In genomic region chr4:31972181-31972580, GRCm38 (mm10) we compare ENCODE assay signal across 11 mouse cellular contexts. TPM values are rescaled to one million over a fixed set of nuclear protein-coding genes. Genes with fewer than 3 reads are reported as not detected.
DNase-seq lines count a peak whose midpoint lies in the region; ATAC-seq and TF ChIP-seq lines count a peak whose summit lies in the region.
"Had no signal": no experiment of that assay in that cellular context is flagged by ENCODE, and none has a peak within 500 bp of the region (broad histone marks: within the 10 kb centered on the region; RNA-seq: fewer than 3 reads in every experiment).

No protein-coding gene starts in this region.

- ATAC-seq in forebrain, embryonic 14.5 days, result no peak
- ATAC-seq in forebrain, embryonic 13.5 days, result no peak

- no peak overlapping the region for H3K27ac ChIP-seq in forebrain, embryonic 14.5 days (ENCODE audit: low read depth, low read length)
- no peak overlapping the region for H3K27ac ChIP-seq in forebrain, embryonic 13.5 days
- no peak overlapping the region for H3K27ac ChIP-seq in left cerebral cortex, adult 2 months
- no peak overlapping the region for H3K27ac ChIP-seq in CH12.LX (ENCODE audit: insufficient read depth, low read depth)
- H3K27ac ChIP-seq: midbrain, embryonic 12.5 days had no signal

- peak; percentile 70 for TF ChIP-seq RAD21 in CH12.LX (IDR thresholded peaks at IDR 0.05; ENCODE audit: low read depth, low read length)

- DNase-seq in forebrain, embryonic 14.5 days (ENCODE audit: low spot score), result peak; percentile 42
- no peak for DNase-seq in left cerebral cortex, adult 2 months (ENCODE audit: extremely low spot score in 1 of 2, low spot score in 2 of 2)
- DNase-seq in left cerebral cortex, adult 11 months (ENCODE audit: low spot score), result no peak
- DNase-seq in CH12.LX (ENCODE audit: extremely low read depth), result peak; percentile 33
- DNase-seq in lung, postnatal 36 days, result peak; percentile 39
- DNase-seq in left cerebral cortex, postnatal 10 days (ENCODE audit: extremely low spot score in 1 of 2, low spot score in 2 of 2), result no peak
- DNase-seq in adrenal gland, postnatal 4 days (ENCODE audit: low spot score in 2 of 2), result no peak
- DNase-seq: cerebellum, adult 18-20 months; gastrocnemius, postnatal 25 days had no signal

- dilution Hi-C loops in CH12.LX (cut with MboI; ENCODE audit: extremely low pct_ligation_motif_present, extremely low pct_unique_long_range_greater_than_20kb, low sequenced_read_pairs), result no loop called here

- no peak for TF ChIP-seq EP300 in CH12.LX (IDR thresholded peaks at IDR 0.05; ENCODE audit: low read length)

- no peak for TF ChIP-seq POLR2A in CH12.LX (IDR thresholded peaks at IDR 0.05; ENCODE audit: low read depth, low read length)

- in situ Hi-C loops in CH12.LX (cut with MboI; ENCODE audit: low pct_ligation_motif_present, low pct_unique_long_range_greater_than_20kb, low sequenced_read_pairs), result loop anchor here (10.0 kb wide), 1 partner anchor 83 kb away; no protein-coding TSS in a partner anchor

- H3K9ac ChIP-seq in forebrain, embryonic 14.5 days (ENCODE audit: low read length), result no peak overlapping the region
- no peak overlapping the region for H3K9ac ChIP-seq in forebrain, embryonic 13.5 days
- no peak overlapping the region for H3K9ac ChIP-seq in CH12.LX (ENCODE audit: insufficient read depth, low read depth)
- H3K9ac ChIP-seq: midbrain, embryonic 12.5 days had no signal

- no peaks in the 10 kb centered on the region for H3K4me1 ChIP-seq in forebrain, embryonic 14.5 days (ENCODE audit: control insufficient read depth, insufficient read depth, low read length)
- no peaks in the 10 kb centered on the region for H3K4me1 ChIP-seq in forebrain, embryonic 13.5 days
- peaks cover 0 to 43% of the 10 kb centered on the region in 2 experiments; a peak in 2 of 4 replicates for H3K4me1 ChIP-seq in CH12.LX (ENCODE audit: control insufficient read depth in 1 of 2, insufficient read depth in 2 of 2)
- H3K4me1 ChIP-seq: midbrain, embryonic 12.5 days had no signal

- H3K4me3 ChIP-seq in forebrain, embryonic 14.5 days (ENCODE audit: low read depth, low read length), result no peak overlapping the region
- H3K4me3 ChIP-seq in forebrain, embryonic 13.5 days, result no peak overlapping the region
- no peak overlapping the region for H3K4me3 ChIP-seq in left cerebral cortex, adult 2 months
- no peak overlapping the region for H3K4me3 ChIP-seq in CH12.LX (replicated peaks in 1 of 3; ENCODE audit: low read depth in 2 of 3, low read length in 2 of 3, poor library complexity in 1 of 3)
- H3K4me3 ChIP-seq: midbrain, embryonic 12.5 days had no signal

- 65% methylated on average over 6 of the region's 6 CpGs for WGBS in forebrain, embryonic 14.5 days
- 63% methylated on average over 6 of the region's 6 CpGs for WGBS in forebrain, embryonic 13.5 days

- no peaks in the 10 kb centered on the region for H3K9me3 ChIP-seq in forebrain, embryonic 14.5 days (replicated peaks; ENCODE audit: control insufficient read depth, low read length)
- H3K9me3 ChIP-seq in forebrain, embryonic 13.5 days (replicated peaks), result no peaks in the 10 kb centered on the region
- H3K9me3 ChIP-seq in CH12.LX (replicated peaks; ENCODE audit: low read length), result no peaks in the 10 kb centered on the region
- H3K9me3 ChIP-seq: midbrain, embryonic 12.5 days had no signal

- H3K4me2 ChIP-seq in forebrain, embryonic 14.5 days (ENCODE audit: low read length), result no peak overlapping the region
- no peak overlapping the region for H3K4me2 ChIP-seq in forebrain, embryonic 13.5 days
- no peak overlapping the region for H3K4me2 ChIP-seq in CH12.LX (ENCODE audit: insufficient read depth, low read depth, poor library complexity, severe bottlenecking)
- H3K4me2 ChIP-seq: midbrain, embryonic 12.5 days had no signal

- no peaks in the 10 kb centered on the region for H3K27me3 ChIP-seq in forebrain, embryonic 14.5 days (replicated peaks; ENCODE audit: control insufficient read depth, insufficient read depth, low read length)
- no peaks in the 10 kb centered on the region for H3K27me3 ChIP-seq in forebrain, embryonic 13.5 days
- no peaks in the 10 kb centered on the region for H3K27me3 ChIP-seq in CH12.LX (replicated peaks)
- H3K27me3 ChIP-seq: midbrain, embryonic 12.5 days had no signal

- intact Hi-C loops in left cerebral cortex, adult 2 months (cut with DNase I), result loop anchor here (5.0 kb wide), 1 partner anchor 600 kb away; no protein-coding TSS in a partner anchor
- intact Hi-C loops in left cerebral cortex, postnatal 10 days (cut with DNase I), result no loop called here

- H3K79me2 ChIP-seq in CH12.LX (replicated peaks; ENCODE audit: control insufficient read depth, extremely low read depth, insufficient read depth, poor library complexity, severe bottlenecking), result peaks cover 23% of the 10 kb centered on the region

- peak; percentile 41 for TF ChIP-seq CTCF in left cerebral cortex, adult 2 months (IDR thresholded peaks at IDR 0.05)
- TF ChIP-seq CTCF in CH12.LX (conservative IDR thresholded peaks at IDR 0.05 in 1 of 2, IDR thresholded peaks at IDR 0.05 in 1 of 2; ENCODE audit: low read depth in 2 of 2, low read length in 2 of 2), result peak in 1 of 2 experiments; percentile 70; a peak in 2 of 4 replicates

- H3K36me3 ChIP-seq in forebrain, embryonic 14.5 days (ENCODE audit: control insufficient read depth, insufficient read depth, low read length), result peaks cover 6% of the 10 kb centered on the region; the same call in 1 of the 2 replicates
- peaks cover 11% of the 10 kb centered on the region for H3K36me3 ChIP-seq in forebrain, embryonic 13.5 days (ENCODE audit: poor library complexity, severe bottlenecking)
- H3K36me3 ChIP-seq in CH12.LX (replicated peaks in 1 of 2; ENCODE audit: control insufficient read depth in 1 of 2, insufficient read depth in 1 of 2, low read length in 1 of 2), result peaks cover 9 to 31% of the 10 kb centered on the region in 2 experiments

TF ChIP-seq in CH12.LX, 34 proteins besides CTCF, POLR2A, EP300 and RAD21:
- no peak for TF ChIP-seq POLR2AphosphoS2 (IDR thresholded peaks at IDR 0.05; ENCODE audit: low read depth, low read length)
- TF ChIP-seq USF2 (conservative IDR thresholded peaks at IDR 0.05; ENCODE audit: low read depth, low read length), result no peak
- TF ChIP-seq ZNF384 (IDR thresholded peaks at IDR 0.05; ENCODE audit: low read depth, low read length), result no peak
- TF ChIP-seq ZKSCAN1 (IDR thresholded peaks at IDR 0.05; ENCODE audit: borderline replicate concordance, low read depth, low read length), result no peak
- TF ChIP-seq JUND (conservative IDR thresholded peaks at IDR 0.05; ENCODE audit: low read depth, low read length), result no peak
- TF ChIP-seq BHLHE40 (IDR thresholded peaks at IDR 0.05; ENCODE audit: low read depth, low read length), result no peak
- TF ChIP-seq MAFK (IDR thresholded peaks at IDR 0.05; ENCODE audit: insufficient replicate concordance, low read length), result 0 out of 2 replicates have a peak, but pooled peaks have one; percentile 21
- no peak for TF ChIP-seq TCF12 (IDR thresholded peaks at IDR 0.05; ENCODE audit: low read depth, low read length)
- no peak for TF ChIP-seq UBTF (IDR thresholded peaks at IDR 0.05; ENCODE audit: low read depth, low read length)
- peak; percentile 47 for TF ChIP-seq SMC3 (IDR thresholded peaks at IDR 0.05; ENCODE audit: low read depth, low read length)
- no peak for TF ChIP-seq JUN (IDR thresholded peaks at IDR 0.05; ENCODE audit: insufficient read depth, low read depth, low read length)

RNA-seq across cellular contexts. Expression of gene Map3k7, which starts 8.3 kb away (rescaled TPM):
- polyA plus RNA-seq in forebrain, embryonic 14.5 days (2014; fragmentation: Nextera tagmentation; extraction: Ambion mirVana), result 31.5 and 38.0 TPM in 2 replicates
- 32.6 and 33.6 TPM in 2 replicates for polyA plus RNA-seq in forebrain, embryonic 13.5 days (2015; fragmentation: Nextera tagmentation; extraction: Ambion mirVana)
- 10 to 100 TPM; 35.6 to 43.2 TPM for total RNA-seq in left cerebral cortex, adult 2 months (2021)
- total RNA-seq in CH12.LX (2012; rRNA removed) (41.7 and 49.1 TPM in 2 replicates), CH12.LX (2014; rRNA removed) (43.9 and 47.7 TPM in 2 replicates)
- 63.0 and 63.7 TPM in 2 replicates for polyA plus RNA-seq in CH12.LX (2012; ENCODE audit: insufficient read length, low read depth)
- 10 to 100 TPM; 44.5 to 51.2 TPM for total RNA-seq in left cerebral cortex, postnatal 10 days (2021)
- 10 to 100 TPM; 47.8 to 55.2 TPM for total RNA-seq in adrenal gland, postnatal 4 days (2021)

Comparison
In these comparisons a context has a peak if more than half of its experiments do, and no peak if none do; other contexts are left out.
1. DNase-seq: peak in forebrain, embryonic 14.5 days (single experiment), CH12.LX (single experiment) and lung, postnatal 36 days (single experiment); none in left cerebral cortex, adult 2 months (0 of 2), left cerebral cortex, adult 11 months (single experiment), left cerebral cortex, postnatal 10 days (0 of 2) and adrenal gland, postnatal 4 days (0 of 2).